Mouse (Mus musculus) stomach, embryonic 16.5 days (tissue): ENCODE data around the gene Slc27a5. TPM values are rescaled to one million over a fixed set of nuclear protein-coding genes. Genes with fewer than 3 reads are reported as not detected.

Source experiments
- ATAC-seq: fragments of 200-750 bp; cut with Nextera tagmentation; 2 replicates; pipeline ENCODE4 v1.8.0; 2017; ENCODE audit warnings: moderate number of reproducible peaks, moderate TSS enrichment; ENCODE audit not compliant: insufficient read depth, low FRiP score
- H3K27ac ChIP-seq: fragments of 300-500 bp; sonication (generic); 2 replicates; pipeline ENCODE4 v1.5.1; 2014; ENCODE audit warnings: low read length
- H3K27me3 ChIP-seq: fragments of 300-500 bp; sonication (generic); 2 replicates; pipeline ENCODE4 v1.6.1; 2014; ENCODE audit warnings: low read length, control low read depth, mixed read lengths; ENCODE audit not compliant: control insufficient read depth, insufficient read depth
- H3K36me3 ChIP-seq: fragments of 300-500 bp; sonication (generic); 2 replicates; pipeline ENCODE4 v1.6.1; 2014; ENCODE audit warnings: low read length; ENCODE audit not compliant: control insufficient read depth, insufficient read depth
- H3K4me1 ChIP-seq: fragments of 300-500 bp; sonication (generic); 2 replicates; pipeline ENCODE4 v1.6.1; 2014; ENCODE audit warnings: low read length, control low read depth, mixed read lengths; ENCODE audit not compliant: control insufficient read depth, insufficient read depth
- H3K4me2 ChIP-seq: fragments of 300-500 bp; sonication (generic); 2 replicates; pipeline ENCODE4 v1.6.1; 2014; ENCODE audit warnings: low read depth, low read length, mixed read lengths
- H3K4me3 ChIP-seq: fragments of 300-500 bp; sonication (generic); replicated peaks from 2 replicates; pipeline ENCODE4 v1.5.1; 2014; ENCODE audit warnings: mild to moderate bottlenecking, low read length
- H3K9ac ChIP-seq: fragments of 300-500 bp; sonication (generic); 2 replicates; pipeline ENCODE4 v1.6.1; 2014; ENCODE audit warnings: low read length
- H3K9me3 ChIP-seq: fragments of 300-500 bp; sonication (generic); replicated peaks from 2 replicates; pipeline ENCODE4 v1.6.1; 2016; ENCODE audit warnings: low read length, control low read depth; ENCODE audit not compliant: control insufficient read depth
- WGBS: fragments of 180-500 bp; shearing (Covaris S2); extraction: QIAGEN DNeasy Blood & Tissue Kit; methylation state at CpG from one replicate; pipeline ENCODE4 v1.1.7; 2014; 5-methylcytosine and 5-hydroxymethylcytosine counted together
- polyA plus RNA-seq: library from polyadenylated mRNA; unstranded; fragments of >200 nt; fragmentation: Nextera tagmentation; extraction: Ambion mirVana; gene quantifications from 2 replicates; pipeline ENCODE4 v1.2.1, GENCODE M21; 2015

Slc27a5 gene
- polyA plus RNA-seq, 1 experiment from 2014 or later, result 1.4 TPM

- Histone ChIP-seq H3K27me3 (no peaks in the 10 kb centered on the region), H3K9me3 (no peaks in the 10 kb centered on the region), H3K27ac (no peak overlapping the region), H3K36me3 (no peaks in the 10 kb centered on the region), H3K4me1 (no peaks in the 10 kb centered on the region), H3K4me2 (no peak overlapping the region), H3K9ac (no peak overlapping the region), H3K4me3 (no peak overlapping the region)
- ATAC-seq, result no peak
- WGBS, result 70% methylated on average over 4 of the region's 4 CpGs
These were observed 39.0 kb downstream of the Slc27a5 start for GRCm38 (mm10) chr7:12958948-12959347.

GRCm38 (mm10) chr7:12957511-12957910 lies 40.5 kb downstream of the Slc27a5 start:
- Histone ChIP-seq H3K9me3 (no peaks in the 10 kb centered on the region), H3K4me3 (no peak overlapping the region), H3K4me2 (no peak overlapping the region), H3K36me3 (no peaks in the 10 kb centered on the region), H3K27ac (no peak overlapping the region), H3K4me1 (no peaks in the 10 kb centered on the region), H3K27me3 (no peaks in the 10 kb centered on the region), H3K9ac (no peak overlapping the region)
- 72% methylated on average over 5 of the region's 5 CpGs for WGBS
- ATAC-seq, result no peak

GRCm38 (mm10) chr7:12954896-12955295 lies 43.1 kb downstream of the Slc27a5 start:
- Histone ChIP-seq H3K27ac (no peak overlapping the region), H3K4me3 (no peak overlapping the region), H3K36me3 (no peaks in the 10 kb centered on the region), H3K27me3 (no peaks in the 10 kb centered on the region), H3K9me3 (no peaks in the 10 kb centered on the region), H3K4me2 (no peak overlapping the region), H3K4me1 (peaks cover 4% of the 10 kb centered on the region; the same call in 1 of the 2 replicates), H3K9ac (no peak overlapping the region)
- 45% methylated on average over 3 of the region's 3 CpGs for WGBS
- no peak for ATAC-seq

- peak overlapping the region; percentile 74 for H3K9ac ChIP-seq
- whole genome bisulfite sequencing, result 3% methylated on average over 16 of the region's 16 CpGs
- H3K27me3 ChIP-seq, result no peaks in the 10 kb centered on the region
- peak; percentile 25 for ATAC-seq
- H3K27ac ChIP-seq, result peak overlapping the region; percentile 69
- no peaks in the 10 kb centered on the region for H3K9me3 ChIP-seq
- H3K4me2 ChIP-seq, result peak overlapping the region; percentile 72
- no peaks in the 10 kb centered on the region for H3K36me3 ChIP-seq
- H3K4me1 ChIP-seq, result peaks cover 4% of the 10 kb centered on the region; the same call in 1 of the 2 replicates
- H3K4me3 ChIP-seq, result peak overlapping the region; percentile 47
These were observed 48.1 kb downstream of the Slc27a5 start for GRCm38 (mm10) chr7:12949872-12950229.

- Histone ChIP-seq H3K4me3 (peak overlapping the region; percentile 47), H3K9ac (peak overlapping the region; percentile 74), H3K27me3 (no peaks in the 10 kb centered on the region), H3K27ac (peak overlapping the region; percentile 82), H3K4me1 (peaks cover 4% of the 10 kb centered on the region; the same call in 1 of the 2 replicates), H3K36me3 (no peaks in the 10 kb centered on the region), H3K9me3 (no peaks in the 10 kb centered on the region), H3K4me2 (peak overlapping the region; percentile 72)
- 10% methylated on average over 35 of the region's 35 CpGs for WGBS
- ATAC-seq, result peak; percentile 99
These were observed 48.7 kb downstream of the Slc27a5 start for GRCm38 (mm10) chr7:12949032-12949871.

GRCm38 (mm10) chr7:12943488-12943887 lies 54.5 kb downstream of the Slc27a5 start:
- no peaks in the 10 kb centered on the region for H3K27me3 ChIP-seq
- H3K4me3 ChIP-seq, result no peak overlapping the region
- no peak overlapping the region for H3K27ac ChIP-seq
- no peak for ATAC-seq
- H3K36me3 ChIP-seq, result no peaks in the 10 kb centered on the region
- H3K9me3 ChIP-seq, result no peaks in the 10 kb centered on the region
- H3K4me2 ChIP-seq, result no peak overlapping the region
- no peaks in the 10 kb centered on the region for H3K4me1 ChIP-seq
- H3K9ac ChIP-seq, result no peak overlapping the region

GRCm38 (mm10) chr7:12940599-12940998 lies 57.4 kb downstream of the Slc27a5 start:
- 83% methylated on average over 4 of the region's 4 CpGs for WGBS
- H3K9ac ChIP-seq, result no peak overlapping the region

More at GRCm38 (mm10) chr7:12940599-12940998, 57.4 kb downstream of the Slc27a5 start:
- Histone ChIP-seq H3K36me3 (no peaks in the 10 kb centered on the region), H3K4me2 (no peak overlapping the region), H3K27ac (no peak overlapping the region), H3K4me3 (no peak overlapping the region), H3K4me1 (no peaks in the 10 kb centered on the region), H3K9me3 (no peaks in the 10 kb centered on the region), H3K27me3 (no peaks in the 10 kb centered on the region)
- ATAC-seq, result no peak

Other genes starting within 250 kb of the Slc27a5 start
- gene Zscan18, start 194.6 kb downstream of the Slc27a5 start, polyA plus RNA-seq, result 5.7 and 7.6 TPM in 2 replicates
- 13.8 and 14.5 TPM in 2 replicates for gene Zfp329, start 179.3 kb downstream of the Slc27a5 start, polyA plus RNA-seq
- 36.0 and 38.7 TPM in 2 replicates for gene Zfp110, start 163.4 kb downstream of the Slc27a5 start, polyA plus RNA-seq
- gene Zfp128, start 117.0 kb downstream of the Slc27a5 start, polyA plus RNA-seq, result 3.3 and 3.7 TPM in 2 replicates
- 14.1 and 14.8 TPM in 2 replicates for gene Zscan22, start 100.4 kb downstream of the Slc27a5 start, polyA plus RNA-seq
- 869 and 872 TPM in 2 replicates for gene Rps5, start 75.9 kb downstream of the Slc27a5 start, polyA plus RNA-seq
- gene Rnf225, start 70.8 kb downstream of the Slc27a5 start, polyA plus RNA-seq, result 2.3 and 3.2 TPM in 2 replicates
- 8.3 and 8.8 TPM in 2 replicates for gene Zfp324, start 32.4 kb downstream of the Slc27a5 start, polyA plus RNA-seq
- gene Zfp446, start 20.3 kb downstream of the Slc27a5 start, polyA plus RNA-seq, result 7.2 and 8.9 TPM in 2 replicates
- 122 and 130 TPM in 2 replicates for gene Trim28, start 922 bp upstream of the Slc27a5 start, polyA plus RNA-seq
- gene Zbtb45, start 11.8 kb upstream of the Slc27a5 start, polyA plus RNA-seq, result 18.4 and 20.2 TPM in 2 replicates
- gene Chmp2a, start 36.6 kb upstream of the Slc27a5 start, polyA plus RNA-seq, result 189 and 190 TPM in 2 replicates
- 21.4 and 22.1 TPM in 2 replicates for gene Ube2m, start 40.1 kb upstream of the Slc27a5 start, polyA plus RNA-seq
- 2.5 and 2.7 TPM in 2 replicates for gene Mzf1, start 56.6 kb upstream of the Slc27a5 start, polyA plus RNA-seq
- gene Vmn1r85, start 97.0 kb upstream of the Slc27a5 start, polyA plus RNA-seq, result not detected in 2 replicates
- not detected in 2 replicates for gene Vmn1r86, start 121.7 kb upstream of the Slc27a5 start, polyA plus RNA-seq
- gene Vmn1r87, start 142.0 kb upstream of the Slc27a5 start, polyA plus RNA-seq, result not detected in 2 replicates
- not detected in 2 replicates for gene Vmn1r88, start 161.4 kb upstream of the Slc27a5 start, polyA plus RNA-seq
- not detected in 2 replicates for gene Vmn1r89, start 214.8 kb upstream of the Slc27a5 start, polyA plus RNA-seq